Mouse (Mus musculus): ENCODE results near the gene Rsc1a1.
A peak's percentile ranks its signal among the peaks of the same experiment; 100 is the strongest.

The Rsc1a1 gene

GRCm38 (mm10) chr4:141688505-141688904, 3.1 kb upstream of the Rsc1a1 start:
- no peak for DNase-seq

- no peak for DNase-seq
Measured at GRCm38 (mm10) chr4:141686525-141686924, 1.1 kb upstream of the Rsc1a1 start.

DNA sequence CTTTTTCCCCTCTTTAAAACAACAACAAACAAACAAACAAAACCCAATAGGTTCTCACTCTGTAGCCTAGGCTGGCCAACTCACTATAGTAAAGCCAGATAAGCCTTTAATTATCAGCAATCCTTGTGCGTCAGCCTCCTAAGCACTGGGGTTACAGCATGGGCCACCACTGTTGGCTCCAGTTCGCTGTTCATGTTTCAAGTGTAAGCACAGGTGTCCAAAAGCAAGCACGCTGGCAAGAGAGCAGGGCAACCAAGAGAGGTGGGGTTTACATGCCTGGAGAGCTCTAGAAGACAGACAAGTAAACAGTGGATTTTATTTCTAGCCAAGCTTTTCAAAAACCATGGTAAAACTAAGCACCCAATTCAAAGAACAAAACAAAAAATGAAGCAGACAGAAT, 694 bp upstream of the Rsc1a1 start:
- no peak for DNase-seq

DNA sequence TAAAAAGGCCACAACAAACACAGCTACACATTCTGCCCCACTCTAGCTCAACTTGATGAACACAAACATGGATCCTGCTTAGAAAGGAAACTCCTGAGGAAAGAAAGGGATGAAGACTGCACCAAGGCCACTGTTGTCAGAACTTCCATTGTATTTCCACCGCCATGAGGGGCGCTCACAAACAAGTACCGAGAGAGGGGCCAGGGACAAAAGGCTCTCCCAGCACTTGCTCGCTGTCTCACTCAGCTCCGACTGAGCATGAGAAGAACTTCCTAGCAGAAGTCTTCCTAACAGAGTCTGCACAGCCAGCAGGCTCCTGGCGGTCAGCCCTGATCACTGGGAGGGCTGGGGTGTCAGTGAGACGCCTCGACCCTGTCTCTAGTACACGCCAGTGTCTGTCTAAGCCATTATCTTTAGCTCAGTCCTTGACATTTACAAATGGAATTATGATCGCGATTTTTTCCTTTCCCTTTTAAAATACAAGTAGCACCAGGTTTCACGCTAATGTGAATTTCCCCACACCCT, 2.6 kb downstream of the Rsc1a1 start:
- DNase-seq, result no peak

GRCm38 (mm10) chr4:141681767-141682166, 3.6 kb downstream of the Rsc1a1 start:
- no peak for DNase-seq

DNA sequence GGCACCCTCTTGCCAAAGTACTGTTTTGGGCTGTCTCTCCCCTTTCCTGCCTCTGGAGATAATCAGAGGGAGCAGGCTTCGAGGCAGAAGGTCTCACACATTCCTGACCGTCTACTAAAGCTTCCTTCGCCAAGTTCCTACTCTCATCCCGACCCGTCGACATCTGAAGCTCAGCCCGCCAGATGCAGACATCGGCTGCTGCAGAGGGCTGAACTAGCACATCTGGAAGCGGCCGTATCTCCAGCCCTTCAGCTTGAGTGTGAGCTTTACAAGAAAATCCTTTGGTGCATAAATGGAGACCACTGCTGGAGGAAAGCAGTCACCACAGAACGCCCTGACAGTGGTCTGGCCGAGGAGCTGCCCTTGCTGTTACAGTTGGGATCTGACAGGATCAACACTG, 4.5 kb downstream of the Rsc1a1 start:
- no peak for DNase-seq

GRCm38 (mm10) chr4:141679016-141679415, 6.4 kb downstream of the Rsc1a1 start:
- no peak for DNase-seq

GRCm38 (mm10) chr4:141676462-141676979, 8.9 kb downstream of the Rsc1a1 start:
- no peak for DNase-seq

DNA sequence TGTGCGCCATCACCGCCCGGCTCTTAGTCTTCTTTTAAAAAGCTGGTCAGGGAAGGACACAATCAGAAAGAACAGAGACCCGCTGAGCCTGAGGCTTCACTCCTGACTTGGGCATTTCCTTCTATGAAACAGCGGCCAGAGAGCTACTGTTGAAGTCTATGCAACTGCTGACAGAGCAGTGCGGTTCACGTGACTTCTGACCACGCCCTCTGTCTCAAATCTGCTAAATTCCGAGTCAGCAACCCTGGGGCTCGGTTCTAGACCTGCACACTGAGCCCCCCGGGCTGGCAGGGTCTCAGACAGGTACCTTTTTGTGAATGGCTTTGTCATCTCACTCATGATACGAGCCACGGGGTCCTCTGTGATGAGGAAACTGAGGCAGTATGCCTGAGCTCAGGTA, 13.1 kb downstream of the Rsc1a1 start:
- no peak for DNase-seq

DNA sequence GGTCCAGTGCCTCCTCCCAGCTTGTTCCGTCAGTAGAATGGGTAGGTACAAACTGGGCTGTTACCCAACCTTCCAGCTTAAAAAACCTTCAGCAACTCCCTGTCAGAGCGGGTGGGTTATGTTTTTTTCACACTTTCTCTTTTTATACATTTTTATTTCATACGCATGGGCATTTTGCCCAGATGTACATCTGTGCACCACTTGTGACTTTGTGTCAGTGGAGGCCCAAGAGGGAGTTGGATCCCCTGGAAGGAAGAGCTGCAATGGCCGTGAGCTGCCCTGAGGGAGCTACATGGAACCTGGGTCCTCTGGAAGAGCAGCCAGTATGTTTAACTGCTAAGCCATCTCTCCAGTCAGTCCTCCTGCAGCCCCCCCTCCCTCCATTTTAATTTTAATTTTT, 14.0 kb downstream of the Rsc1a1 start:
- no peak for DNase-seq

DNA sequence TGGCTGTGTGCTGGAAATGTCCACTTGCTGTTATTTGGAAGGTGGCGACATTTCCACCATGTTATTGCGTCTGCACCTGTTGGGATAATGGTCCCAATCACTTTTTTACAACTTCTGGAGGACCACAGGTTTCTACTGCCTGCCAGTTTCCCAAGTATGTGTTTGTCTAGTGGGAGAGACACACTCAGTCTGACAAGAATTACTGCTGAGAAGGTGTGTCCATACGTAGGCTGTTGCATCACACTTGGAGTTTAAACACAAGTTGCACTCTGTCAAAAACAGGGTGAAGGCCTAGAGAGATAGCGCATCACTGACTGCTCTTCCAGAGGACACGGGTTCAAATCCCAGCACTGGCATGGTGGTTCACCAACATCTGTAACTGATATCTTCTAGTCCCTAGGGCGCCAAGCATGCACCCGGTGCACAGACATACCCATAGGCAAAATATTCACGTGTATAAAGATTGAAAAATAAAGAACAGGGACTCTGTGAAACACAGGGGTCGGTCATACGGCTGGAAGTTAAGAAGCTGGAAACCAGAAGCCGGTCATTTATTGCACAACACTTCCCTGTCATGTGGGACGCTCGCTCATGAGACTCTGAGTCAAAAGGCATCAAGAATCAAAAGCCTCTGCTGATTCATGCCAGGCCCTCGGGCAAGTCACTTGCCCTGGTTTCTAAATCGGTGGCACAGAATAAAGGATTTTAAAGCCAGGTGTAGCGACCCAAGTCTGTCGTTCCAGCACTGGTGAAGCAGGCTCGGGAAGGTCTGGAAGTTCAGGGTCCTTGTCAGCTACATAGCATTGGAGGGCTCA, 15.3 kb downstream of the Rsc1a1 start:
- no peak for DNase-seq

DNA sequence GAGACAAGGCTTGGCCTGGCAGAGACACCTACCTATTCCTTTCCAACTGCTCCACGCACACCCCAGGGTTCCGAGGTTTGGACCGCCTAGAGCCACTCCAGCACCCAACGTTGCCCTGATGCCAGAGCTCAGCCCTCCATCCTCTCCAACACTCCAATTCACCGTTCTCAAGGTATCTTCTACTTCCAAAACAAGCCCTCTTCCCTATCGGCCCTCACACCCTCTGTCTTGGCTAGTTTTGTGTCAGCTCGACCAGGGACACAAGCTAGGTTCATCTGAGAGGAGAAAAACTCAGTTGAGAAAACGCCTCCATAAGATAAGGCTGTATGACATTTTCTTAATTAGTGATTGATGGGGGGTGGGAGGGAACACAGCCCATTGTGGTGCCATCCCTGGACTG, 20.6 kb downstream of the Rsc1a1 start, which contains the start of gene Plekhm2:
Gene Plekhm2 (minus strand): TSS at position 101 of the 400 bp plus-strand sequence.
- DNase-seq, result no peak

- DNase-seq, result peak; percentile 78
Measured at GRCm38 (mm10) chr4:141664011-141664745, 21.2 kb downstream of the Rsc1a1 start.

- DNase-seq, result peak; percentile 21
Measured at GRCm38 (mm10) chr4:141663122-141663931, 22.1 kb downstream of the Rsc1a1 start.

GRCm38 (mm10) chr4:141660884-141661283, 24.5 kb downstream of the Rsc1a1 start:
- no peak for DNase-seq

- peak; percentile 11 for DNase-seq
Measured at GRCm38 (mm10) chr4:141659739-141660138, 25.7 kb downstream of the Rsc1a1 start.

DNA sequence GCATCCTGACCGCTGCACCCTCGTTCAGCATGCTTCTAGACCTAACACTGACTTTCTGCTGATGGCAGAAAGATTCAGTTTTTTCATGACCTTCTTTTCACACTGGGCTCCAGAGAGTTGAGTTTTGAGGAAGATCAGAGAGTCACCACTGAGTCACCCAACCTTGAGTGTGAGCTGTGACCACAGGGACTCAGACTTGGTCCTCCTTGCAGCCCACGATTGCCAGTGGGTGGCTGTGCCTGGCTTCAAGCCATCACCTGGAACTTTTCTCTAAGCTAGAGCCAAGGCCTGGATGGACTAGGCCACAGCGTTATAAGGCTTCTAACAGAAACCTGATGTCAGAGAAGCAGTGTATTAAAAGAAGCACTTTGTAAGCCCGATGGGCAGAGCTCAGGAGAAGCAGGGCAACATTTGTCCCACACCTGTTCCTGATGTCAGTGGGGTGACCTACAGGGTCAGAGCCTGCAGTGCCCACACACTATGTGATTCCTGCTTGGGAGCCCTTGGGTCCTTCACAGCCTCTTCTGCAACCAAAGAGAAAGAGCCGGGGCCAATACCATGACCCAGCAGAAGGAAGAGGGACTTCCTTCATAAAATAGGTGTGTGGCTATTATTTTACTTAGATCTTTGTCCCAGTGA, 26.4 kb downstream of the Rsc1a1 start:
- DNase-seq, result no peak

DNA sequence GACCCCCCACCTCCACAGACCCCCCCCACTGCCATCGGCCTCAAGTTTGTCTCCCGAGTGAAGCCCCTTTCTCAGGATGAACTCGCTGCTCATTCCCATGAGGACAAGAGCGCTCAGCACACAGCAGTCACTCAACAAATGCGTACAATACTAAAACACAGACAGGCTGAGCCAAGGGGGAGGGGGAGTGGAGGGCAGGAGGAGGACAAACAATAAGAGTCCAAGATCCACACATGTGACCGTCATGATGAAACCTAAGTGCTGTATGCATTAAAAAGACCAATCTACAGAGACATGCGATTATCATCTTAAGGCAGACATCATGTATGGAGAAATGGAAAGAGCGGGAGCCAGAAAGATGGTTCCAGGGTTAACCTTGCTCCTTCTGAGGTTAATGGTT, 28.5 kb downstream of the Rsc1a1 start:
- DNase-seq, result no peak

- no peak for DNase-seq
Measured at GRCm38 (mm10) chr4:141655908-141656608, 29.3 kb downstream of the Rsc1a1 start.

- no peak for DNase-seq
Measured at GRCm38 (mm10) chr4:141654509-141654908, 30.9 kb downstream of the Rsc1a1 start.

DNA sequence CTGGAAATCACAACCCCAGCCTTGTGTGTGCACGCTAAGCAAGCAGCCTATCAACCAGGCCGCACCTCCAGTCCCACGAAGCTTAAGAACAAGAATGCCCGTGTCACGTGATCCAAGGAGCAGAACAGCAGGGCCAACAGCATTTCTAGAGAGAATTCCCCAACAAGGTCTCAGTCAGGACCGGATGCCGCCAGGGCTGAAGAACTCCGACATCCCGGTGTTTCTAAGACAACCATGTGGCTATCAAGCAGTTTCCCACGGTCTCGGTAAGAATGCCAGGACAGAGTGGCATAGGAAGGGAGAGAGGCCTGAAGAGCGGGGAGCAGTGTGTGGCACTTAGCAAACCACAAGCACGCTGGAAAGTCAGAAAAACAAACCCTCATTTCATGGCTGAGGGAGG, 31.6 kb downstream of the Rsc1a1 start:
- DNase-seq, result no peak

DNA sequence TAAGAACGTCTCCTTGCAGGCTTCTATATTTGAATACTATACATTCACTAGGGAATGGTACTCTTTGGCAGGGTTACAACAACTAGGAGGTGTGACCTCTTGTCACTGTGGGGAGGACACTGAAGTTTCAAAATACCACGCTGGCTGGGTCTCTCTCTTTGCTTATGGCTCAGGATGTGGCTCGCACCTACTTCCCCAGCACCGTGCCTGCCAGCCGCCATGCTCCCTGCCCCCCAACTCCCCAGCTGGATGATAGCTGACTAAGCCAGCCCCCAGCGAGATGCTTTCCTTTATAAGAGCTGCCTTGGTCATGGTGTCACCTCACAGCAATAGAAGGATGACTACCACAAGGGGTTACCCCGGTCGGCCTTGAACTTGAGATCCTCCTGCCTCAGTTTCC, 32.4 kb downstream of the Rsc1a1 start:
- no peak for DNase-seq

Data from thymus, postnatal 25 days (tissue).